19 mouse cellular contexts compared by ENCODE assay signal in the genomic region with DNA sequence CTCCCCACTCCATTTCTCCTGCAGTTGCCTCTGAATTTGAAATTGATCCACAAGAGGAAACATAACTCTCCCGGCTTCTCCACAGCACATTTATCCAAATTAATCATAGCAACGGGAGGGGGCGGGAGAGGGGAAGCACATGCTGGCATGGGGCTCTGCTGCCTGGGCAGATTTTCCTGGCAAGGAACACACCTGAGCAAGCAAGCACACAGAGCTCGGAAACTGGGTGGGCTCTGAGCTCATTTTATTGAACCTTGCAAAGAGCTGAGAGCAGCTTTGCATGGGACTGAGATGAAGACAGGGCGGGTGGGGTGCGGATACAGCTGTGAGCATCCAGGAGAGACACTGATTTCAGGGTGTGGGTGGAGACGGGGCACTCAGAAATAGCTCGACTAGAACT.
DNase-seq lines count a peak whose midpoint lies in the region; ATAC-seq and TF ChIP-seq lines count a peak whose summit lies in the region.
"Had no signal": no experiment of that assay in that cellular context is flagged by ENCODE, and none has a peak within 500 bp of the region (broad histone marks: within the 10 kb centered on the region; RNA-seq: fewer than 3 reads in every experiment).

No protein-coding gene starts in this region.

- 0 out of 2 replicates have a peak overlapping the region, but pooled peaks have one; percentile 17 for H3K27ac ChIP-seq in hindbrain, embryonic 11.5 days (ENCODE audit: low read depth, low read length)
- no peak overlapping the region for H3K27ac ChIP-seq in hindbrain, embryonic 12.5 days
- no peak overlapping the region for H3K27ac ChIP-seq in limb, embryonic 14.5 days (replicated peaks; ENCODE audit: low read depth, low read length)
- H3K27ac ChIP-seq in limb, embryonic 10.5 days: no peak overlapping the region
- H3K27ac ChIP-seq: embryonic facial prominence, embryonic 15.5 days; heart, embryonic 10.5 days; liver, embryonic 13.5 days had no signal

- no peaks in the 10 kb centered on the region for H3K27me3 ChIP-seq in hindbrain, embryonic 11.5 days (ENCODE audit: control insufficient read depth, insufficient read depth, low read length)
- peaks cover 3% of the 10 kb centered on the region; the same call in 1 of the 2 replicates for H3K27me3 ChIP-seq in hindbrain, embryonic 12.5 days
- no peaks in the 10 kb centered on the region for H3K27me3 ChIP-seq in limb, embryonic 14.5 days (ENCODE audit: control insufficient read depth, insufficient read depth, low read length)
- 0 out of 2 replicates have a peak, but pooled peaks cover 4% of the 10 kb centered on the region for H3K27me3 ChIP-seq in limb, embryonic 10.5 days (ENCODE audit: low read depth, poor library complexity, severe bottlenecking)
- H3K27me3 ChIP-seq: embryonic facial prominence, embryonic 15.5 days; liver, embryonic 13.5 days had no signal

- no peak overlapping the region for H3K4me2 ChIP-seq in hindbrain, embryonic 11.5 days (replicated peaks; ENCODE audit: low read depth, low read length)
- no peak overlapping the region for H3K4me2 ChIP-seq in hindbrain, embryonic 12.5 days (replicated peaks)
- H3K4me2 ChIP-seq in limb, embryonic 14.5 days (replicated peaks; ENCODE audit: low read depth, low read length, severe bottlenecking): no peak overlapping the region
- H3K4me2 ChIP-seq: embryonic facial prominence, embryonic 15.5 days; liver, embryonic 13.5 days had no signal

- TF ChIP-seq POLR2A in limb, embryonic 14.5 days (IDR thresholded peaks at IDR 0.05; ENCODE audit: borderline replicate concordance, extremely low read depth, insufficient read depth, insufficient read length): no peak

- H3K9ac ChIP-seq in hindbrain, embryonic 11.5 days (ENCODE audit: low read depth, low read length): no peak overlapping the region
- H3K9ac ChIP-seq in hindbrain, embryonic 12.5 days: no peak overlapping the region
- 0 out of 2 replicates have a peak overlapping the region, but pooled peaks have one; percentile 2 for H3K9ac ChIP-seq in limb, embryonic 14.5 days (ENCODE audit: low read depth, low read length, severe bottlenecking)
- H3K9ac ChIP-seq: embryonic facial prominence, embryonic 15.5 days; liver, embryonic 13.5 days had no signal

- no peak overlapping the region for H3K4me3 ChIP-seq in hindbrain, embryonic 11.5 days (ENCODE audit: low read depth, low read length)
- no peak overlapping the region for H3K4me3 ChIP-seq in hindbrain, embryonic 12.5 days
- H3K4me3 ChIP-seq in limb, embryonic 14.5 days (replicated peaks; ENCODE audit: low read length): no peak overlapping the region
- H3K4me3 ChIP-seq in limb, embryonic 10.5 days: no peak overlapping the region
- H3K4me3 ChIP-seq: embryonic facial prominence, embryonic 15.5 days; heart, embryonic 10.5 days; liver, embryonic 13.5 days had no signal

- DNase-seq in hindbrain, embryonic 11.5 days (ENCODE audit: low spot score): no peak
- DNase-seq in limb, embryonic 14.5 days (ENCODE audit: low spot score): no peak
- DNase-seq in limb, embryonic 10.5 days (ENCODE audit: low spot score): no peak
- peak; percentile 47 to 60 for DNase-seq in layer of hippocampus, postnatal 14 days (ENCODE audit: low spot score in 2 of 2)
- DNase-seq in right cerebral cortex, postnatal 10 days (ENCODE audit: low spot score in 2 of 2): peak; percentile 58 to 68
- DNase-seq in urinary bladder, postnatal 10 days (ENCODE audit: low spot score): no peak
- no peak for DNase-seq in liver
- DNase-seq: cerebellum, adult 11 months; cerebellum, postnatal 36 days; gastrocnemius, postnatal 25 days; heart, postnatal 14 days; liver, embryonic 13.5 days; thymus, adult 2 months had no signal

- no peaks in the 10 kb centered on the region for H3K9me3 ChIP-seq in hindbrain, embryonic 11.5 days (ENCODE audit: control insufficient read depth, low read length)
- no peaks in the 10 kb centered on the region; the same call in 1 of the 2 replicates for H3K9me3 ChIP-seq in hindbrain, embryonic 12.5 days (replicated peaks)
- H3K9me3 ChIP-seq in limb, embryonic 14.5 days (ENCODE audit: control insufficient read depth, low read length): no peaks in the 10 kb centered on the region
- no peaks in the 10 kb centered on the region for H3K9me3 ChIP-seq in limb, embryonic 10.5 days (replicated peaks)
- H3K9me3 ChIP-seq: embryonic facial prominence, embryonic 15.5 days; heart, embryonic 10.5 days; liver, embryonic 13.5 days had no signal

- WGBS in hindbrain, embryonic 11.5 days: 68% methylated on average over 8 of the region's 8 CpGs
- 77% methylated on average over 8 of the region's 8 CpGs for WGBS in hindbrain, embryonic 12.5 days
- 61% methylated on average over 8 of the region's 8 CpGs for WGBS in limb, embryonic 14.5 days
- WGBS in limb, embryonic 10.5 days: 76% methylated on average over 8 of the region's 8 CpGs

- no peaks in the 10 kb centered on the region for H3K4me1 ChIP-seq in hindbrain, embryonic 11.5 days (replicated peaks; ENCODE audit: control insufficient read depth, insufficient read depth, low read length)
- peaks cover 16% of the 10 kb centered on the region for H3K4me1 ChIP-seq in hindbrain, embryonic 12.5 days
- peaks cover 6% of the 10 kb centered on the region; the same call in 1 of the 2 replicates for H3K4me1 ChIP-seq in limb, embryonic 14.5 days (ENCODE audit: control insufficient read depth, insufficient read depth, low read length)
- H3K4me1 ChIP-seq in limb, embryonic 10.5 days: peaks cover 10% of the 10 kb centered on the region
- H3K4me1 ChIP-seq: liver, embryonic 13.5 days had no signal

- no peak for ATAC-seq in hindbrain, embryonic 11.5 days (ENCODE audit: low FRiP score)
- ATAC-seq in hindbrain, embryonic 12.5 days (ENCODE audit: low FRiP score): no peak
- no peak for ATAC-seq in limb, embryonic 14.5 days (ENCODE audit: low FRiP score, low read depth)
- ATAC-seq: forebrain, embryonic 14.5 days; inflammation-experienced regulatory T-cells, adult 6 months; lung, postnatal 0 days had no signal

- H3K36me3 ChIP-seq in hindbrain, embryonic 11.5 days (ENCODE audit: control insufficient read depth, insufficient read depth, low read length): no peaks in the 10 kb centered on the region
- H3K36me3 ChIP-seq in hindbrain, embryonic 12.5 days: no peaks in the 10 kb centered on the region
- H3K36me3 ChIP-seq in limb, embryonic 14.5 days (ENCODE audit: control insufficient read depth, insufficient read depth, low read length): no peaks in the 10 kb centered on the region
- H3K36me3 ChIP-seq in limb, embryonic 10.5 days: no peaks in the 10 kb centered on the region
- H3K36me3 ChIP-seq: embryonic facial prominence, embryonic 15.5 days; heart, embryonic 10.5 days; liver, embryonic 13.5 days had no signal

Comparison
In these comparisons a context has a peak if more than half of its experiments do, and no peak if none do; other contexts are left out.
1. DNase-seq: peak in layer of hippocampus, postnatal 14 days (2 of 2) and right cerebral cortex, postnatal 10 days (2 of 2); none in hindbrain, embryonic 11.5 days (single experiment), limb, embryonic 14.5 days (single experiment), limb, embryonic 10.5 days (single experiment), urinary bladder, postnatal 10 days (single experiment) and liver (single experiment).